Mouse (Mus musculus): ENCODE results near the gene Nudt22. TPM values are rescaled to one million over a fixed set of nuclear protein-coding genes. Genes with fewer than 3 reads are reported as not detected.

Nudt22 gene
- polyA plus RNA-seq, 1 experiment from 2014 or later = 24.6 TPM

DNA sequence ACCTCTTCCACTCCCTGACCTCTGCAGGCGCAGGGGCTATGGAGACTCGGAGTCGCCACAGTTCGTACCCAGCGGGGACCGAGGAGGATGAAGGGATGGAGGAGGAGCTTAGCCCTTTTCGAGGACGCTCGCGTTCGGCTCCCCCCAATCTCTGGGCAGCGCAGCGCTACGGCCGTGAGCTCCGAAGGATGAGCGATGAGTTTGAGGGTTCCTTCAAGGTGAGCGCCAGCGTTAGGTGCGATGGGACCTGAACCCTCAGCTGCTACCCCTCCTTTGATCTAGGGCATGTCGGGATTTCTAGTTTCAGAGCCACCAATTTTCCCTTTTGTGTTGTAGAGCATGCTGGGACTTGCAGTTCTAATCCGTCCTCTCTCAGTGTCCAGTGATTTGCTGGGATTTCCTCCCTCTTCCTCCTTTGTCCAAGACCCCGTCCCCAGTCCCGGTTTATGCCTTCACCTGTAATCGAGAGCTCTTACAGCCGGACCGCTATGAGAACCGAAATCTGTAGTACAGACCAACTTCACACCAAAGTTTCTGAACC lies 45.2 kb downstream of the Nudt22 start:
- H3K4me1 ChIP-seq (ENCODE audit: control insufficient read depth, insufficient read depth, low read length) = peaks cover 29% of the 10 kb centered on the region
- peak overlapping the region; percentile 96 for H3K27ac ChIP-seq (ENCODE audit: low read depth, low read length)
- H3K4me2 ChIP-seq = peak overlapping the region; percentile 94
- no peaks in the 10 kb centered on the region for H3K9me3 ChIP-seq (replicated peaks; ENCODE audit: control insufficient read depth, low read length)
- H3K9ac ChIP-seq (ENCODE audit: low read depth, low read length) = peak overlapping the region; percentile 83
- under 1% methylated on average over 28 of the region's 28 CpGs for WGBS (ENCODE audit: insufficient replicate concordance)
- H3K27me3 ChIP-seq (ENCODE audit: control insufficient read depth, insufficient read depth, low read length) = no peaks in the 10 kb centered on the region
- peak; percentile 5; the same call in 1 of the 2 replicates for ATAC-seq (replicated peaks; ENCODE audit: insufficient number of reproducible peaks, low FRiP score, low TSS enrichment)
- peak overlapping the region; percentile 70 for H3K4me3 ChIP-seq (ENCODE audit: low read depth, low read length)
- H3K36me3 ChIP-seq (ENCODE audit: control insufficient read depth, insufficient read depth, low read length) = 0 out of 2 replicates have a peak, but pooled peaks cover 7% of the 10 kb centered on the region

DNA sequence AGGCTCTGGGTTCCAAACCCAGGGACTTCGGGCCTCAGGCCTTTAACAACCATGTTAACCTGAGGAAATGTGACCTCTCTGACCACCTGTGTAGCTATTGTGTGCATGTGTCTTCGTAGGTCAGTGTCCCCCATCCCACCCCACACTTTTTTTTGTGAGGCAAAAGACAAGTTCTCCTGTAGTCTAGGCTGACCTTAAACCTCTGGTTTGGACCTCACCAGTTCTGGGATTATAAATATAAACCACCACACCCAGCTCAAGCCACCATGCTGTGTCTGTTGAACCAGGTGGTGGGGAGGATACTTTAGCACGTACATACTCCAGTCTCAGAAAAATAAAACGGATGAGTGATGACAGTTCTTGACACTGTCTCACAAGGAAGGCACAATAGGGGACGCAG lies 46.0 kb downstream of the Nudt22 start:
- Histone ChIP-seq H3K36me3 (ENCODE audit: control insufficient read depth, insufficient read depth, low read length) (0 out of 2 replicates have a peak, but pooled peaks cover 3% of the 10 kb centered on the region), H3K4me1 (ENCODE audit: control insufficient read depth, insufficient read depth, low read length) (peaks cover 22% of the 10 kb centered on the region), H3K4me3 (ENCODE audit: low read depth, low read length) (peak overlapping the region; percentile 70), H3K4me2 (peak overlapping the region; percentile 94), H3K27me3 (ENCODE audit: control insufficient read depth, insufficient read depth, low read length) (no peaks in the 10 kb centered on the region), H3K9me3 (replicated peaks; ENCODE audit: control insufficient read depth, low read length) (no peaks in the 10 kb centered on the region), H3K27ac (ENCODE audit: low read depth, low read length) (peak overlapping the region; percentile 96; the same call in 1 of the 2 replicates), H3K9ac (ENCODE audit: low read depth, low read length) (peak overlapping the region; percentile 83; the same call in 1 of the 2 replicates)
- 58% methylated on average over 5 of the region's 5 CpGs for WGBS (ENCODE audit: insufficient replicate concordance)
- no peak for ATAC-seq (replicated peaks; ENCODE audit: insufficient number of reproducible peaks, low FRiP score, low TSS enrichment)

DNA sequence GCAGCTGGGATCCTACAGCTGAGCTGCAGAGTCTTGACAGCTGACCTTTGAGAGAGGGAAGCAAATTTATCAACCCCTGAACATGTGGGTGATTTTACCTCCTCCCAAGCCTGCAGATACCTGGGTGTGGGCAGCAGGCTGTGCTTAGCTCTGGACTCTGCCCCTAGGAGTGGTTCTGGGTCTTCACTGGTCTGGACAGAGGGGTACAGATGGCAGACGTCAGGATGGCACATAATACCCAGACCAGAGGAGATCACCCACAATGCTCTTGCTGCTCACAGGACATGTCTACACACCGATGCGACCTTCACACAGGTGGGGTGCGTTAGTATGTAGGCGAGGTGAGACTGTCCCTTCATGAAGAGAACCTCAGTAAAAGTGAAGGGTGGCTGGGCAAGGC lies 46.4 kb downstream of the Nudt22 start:
- H3K4me1 ChIP-seq (ENCODE audit: control insufficient read depth, insufficient read depth, low read length) = peaks cover 20% of the 10 kb centered on the region
- no peaks in the 10 kb centered on the region for H3K27me3 ChIP-seq (ENCODE audit: control insufficient read depth, insufficient read depth, low read length)
- H3K4me3 ChIP-seq (ENCODE audit: low read depth, low read length) = no peak overlapping the region
- 0 out of 2 replicates have a peak overlapping the region, but pooled peaks have one; percentile 12 for H3K9ac ChIP-seq (ENCODE audit: low read depth, low read length)
- no peaks in the 10 kb centered on the region for H3K36me3 ChIP-seq (ENCODE audit: control insufficient read depth, insufficient read depth, low read length)
- no peak for ATAC-seq (replicated peaks; ENCODE audit: insufficient number of reproducible peaks, low FRiP score, low TSS enrichment)
- no peaks in the 10 kb centered on the region for H3K9me3 ChIP-seq (replicated peaks; ENCODE audit: control insufficient read depth, low read length)
- WGBS (ENCODE audit: insufficient replicate concordance) = 85% methylated on average over 5 of the region's 5 CpGs
- H3K27ac ChIP-seq (ENCODE audit: low read depth, low read length) = no peak overlapping the region
- no peak overlapping the region for H3K4me2 ChIP-seq

DNA sequence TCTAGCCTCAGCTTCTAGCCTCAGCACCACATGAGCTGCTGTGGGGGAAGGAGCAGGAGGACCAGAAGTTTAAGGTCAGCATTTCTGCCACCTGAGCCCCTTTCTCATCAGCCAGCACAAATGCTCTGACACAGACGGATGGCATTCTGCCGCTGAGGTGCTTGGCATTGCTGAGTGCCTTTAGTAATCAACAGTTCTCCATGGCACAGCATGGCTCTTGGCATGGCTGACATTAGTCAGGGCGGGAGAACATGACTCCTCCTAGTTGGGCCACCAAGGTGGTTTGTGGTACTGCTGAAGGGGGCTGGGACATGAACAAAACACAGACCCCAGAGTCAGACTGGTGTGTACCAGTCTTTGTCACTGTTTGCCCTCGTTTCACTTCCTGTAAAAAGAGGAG lies 47.7 kb downstream of the Nudt22 start:
- H3K9ac ChIP-seq (ENCODE audit: low read depth, low read length) = no peak overlapping the region
- 81% methylated on average over 4 of the region's 4 CpGs for WGBS (ENCODE audit: insufficient replicate concordance)
- H3K4me3 ChIP-seq (ENCODE audit: low read depth, low read length) = no peak overlapping the region
- no peak for ATAC-seq (replicated peaks; ENCODE audit: insufficient number of reproducible peaks, low FRiP score, low TSS enrichment)
- no peak overlapping the region for H3K27ac ChIP-seq (ENCODE audit: low read depth, low read length)
- H3K4me2 ChIP-seq = no peak overlapping the region
- H3K36me3 ChIP-seq (ENCODE audit: control insufficient read depth, insufficient read depth, low read length) = no peaks in the 10 kb centered on the region
- H3K4me1 ChIP-seq (ENCODE audit: control insufficient read depth, insufficient read depth, low read length) = peaks cover 19% of the 10 kb centered on the region
- H3K27me3 ChIP-seq (ENCODE audit: control insufficient read depth, insufficient read depth, low read length) = no peaks in the 10 kb centered on the region
- H3K9me3 ChIP-seq (replicated peaks; ENCODE audit: control insufficient read depth, low read length) = no peaks in the 10 kb centered on the region

DNA sequence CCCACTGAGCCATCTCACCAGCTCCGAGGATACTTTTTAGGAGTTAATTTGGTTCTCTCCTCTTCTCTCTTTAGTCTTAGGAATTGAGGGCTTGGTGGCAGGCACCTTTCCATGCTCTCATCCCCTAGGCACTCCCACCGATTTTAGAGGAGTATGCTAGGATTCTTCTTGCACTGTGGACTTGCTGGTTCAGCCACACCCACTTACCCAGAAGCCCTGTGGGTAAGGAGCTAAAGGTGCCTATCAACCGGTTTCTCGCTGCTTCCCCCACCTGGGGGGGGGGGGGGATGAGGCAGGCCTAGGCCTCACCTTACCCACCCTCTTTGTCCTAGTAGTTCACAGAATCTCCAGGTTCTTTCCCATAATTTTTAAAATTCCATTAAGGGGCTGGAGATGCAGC lies 48.2 kb downstream of the Nudt22 start:
- Histone ChIP-seq H3K36me3 (ENCODE audit: control insufficient read depth, insufficient read depth, low read length) (no peaks in the 10 kb centered on the region), H3K4me3 (ENCODE audit: low read depth, low read length) (no peak overlapping the region), H3K4me2 (no peak overlapping the region), H3K27ac (ENCODE audit: low read depth, low read length) (no peak overlapping the region), H3K9me3 (replicated peaks; ENCODE audit: control insufficient read depth, low read length) (no peaks in the 10 kb centered on the region), H3K9ac (ENCODE audit: low read depth, low read length) (no peak overlapping the region), H3K4me1 (ENCODE audit: control insufficient read depth, insufficient read depth, low read length) (peaks cover 19% of the 10 kb centered on the region), H3K27me3 (ENCODE audit: control insufficient read depth, insufficient read depth, low read length) (no peaks in the 10 kb centered on the region)
- ATAC-seq (replicated peaks; ENCODE audit: insufficient number of reproducible peaks, low FRiP score, low TSS enrichment) = no peak
- WGBS (ENCODE audit: insufficient replicate concordance) = 60% methylated on average over 4 of the region's 4 CpGs

DNA sequence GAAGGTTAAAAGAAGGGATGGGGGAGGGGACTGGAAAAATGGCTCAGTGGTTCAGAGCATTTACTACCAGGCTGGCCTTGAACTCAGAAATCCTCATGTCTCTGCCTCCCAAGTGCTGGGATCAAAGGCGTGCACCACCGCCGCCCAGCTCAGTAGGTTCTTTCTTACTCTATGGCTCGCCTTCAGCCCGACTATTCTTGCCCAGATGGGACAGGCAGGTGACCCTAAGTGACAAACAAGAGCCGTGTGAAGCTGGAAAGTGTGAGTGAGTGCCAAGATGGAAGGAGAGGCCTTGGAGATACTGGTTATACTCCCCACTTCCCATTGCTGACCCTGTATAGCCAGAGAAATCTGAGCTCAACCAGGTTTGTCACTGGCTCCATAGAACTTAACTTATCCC lies 52.2 kb downstream of the Nudt22 start:
- peaks cover 18% of the 10 kb centered on the region for H3K4me1 ChIP-seq (ENCODE audit: control insufficient read depth, insufficient read depth, low read length)
- no peaks in the 10 kb centered on the region for H3K9me3 ChIP-seq (replicated peaks; ENCODE audit: control insufficient read depth, low read length)
- no peak overlapping the region for H3K4me2 ChIP-seq
- H3K4me3 ChIP-seq (ENCODE audit: low read depth, low read length) = no peak overlapping the region
- H3K9ac ChIP-seq (ENCODE audit: low read depth, low read length) = no peak overlapping the region
- H3K36me3 ChIP-seq (ENCODE audit: control insufficient read depth, insufficient read depth, low read length) = no peaks in the 10 kb centered on the region
- H3K27me3 ChIP-seq (ENCODE audit: control insufficient read depth, insufficient read depth, low read length) = no peaks in the 10 kb centered on the region
- H3K27ac ChIP-seq (ENCODE audit: low read depth, low read length) = no peak overlapping the region
- no peak for ATAC-seq (replicated peaks; ENCODE audit: insufficient number of reproducible peaks, low FRiP score, low TSS enrichment)
- WGBS (ENCODE audit: insufficient replicate concordance) = 85% methylated on average over 6 of the region's 6 CpGs

Other genes starting within 250 kb of the Nudt22 start
- gene Rps6ka4, start 155.5 kb downstream of the Nudt22 start, polyA plus RNA-seq (2014; fragmentation: Nextera tagmentation; extraction: Ambion mirVana) = 11.1 and 11.7 TPM in 2 replicates
- 0.15 and 0.84 TPM in 2 replicates for gene Ccdc88b, start 137.9 kb downstream of the Nudt22 start, polyA plus RNA-seq (2014; fragmentation: Nextera tagmentation; extraction: Ambion mirVana)
- gene Trmt112, start 86.4 kb downstream of the Nudt22 start, polyA plus RNA-seq (2014; fragmentation: Nextera tagmentation; extraction: Ambion mirVana) = 91.5 and 97.8 TPM in 2 replicates
- gene Prdx5, start 86.0 kb downstream of the Nudt22 start, polyA plus RNA-seq (2014; fragmentation: Nextera tagmentation; extraction: Ambion mirVana) = 143 and 150 TPM in 2 replicates
- 9.0 and 10.5 TPM in 2 replicates for gene Esrra, start 74.3 kb downstream of the Nudt22 start, polyA plus RNA-seq (2014; fragmentation: Nextera tagmentation; extraction: Ambion mirVana)
- gene Catsperz, start 70.7 kb downstream of the Nudt22 start, polyA plus RNA-seq (2014; fragmentation: Nextera tagmentation; extraction: Ambion mirVana) = 1.9 and 3.9 TPM in 2 replicates
- gene Kcnk4, start 61.6 kb downstream of the Nudt22 start, polyA plus RNA-seq (2014; fragmentation: Nextera tagmentation; extraction: Ambion mirVana) = 0.17 and 0.46 TPM in 2 replicates
- 54.9 and 55.7 TPM in 2 replicates for gene Bad, start 54.3 kb downstream of the Nudt22 start, polyA plus RNA-seq (2014; fragmentation: Nextera tagmentation; extraction: Ambion mirVana)
- 22.4 and 23.7 TPM in 2 replicates for gene Gpr137, start 53.6 kb downstream of the Nudt22 start, polyA plus RNA-seq (2014; fragmentation: Nextera tagmentation; extraction: Ambion mirVana)
- 162 and 177 TPM in 2 replicates for gene Ppp1r14b, start 21.1 kb downstream of the Nudt22 start, polyA plus RNA-seq (2014; fragmentation: Nextera tagmentation; extraction: Ambion mirVana)
- gene Plcb3, start 19.6 kb downstream of the Nudt22 start, polyA plus RNA-seq (2014; fragmentation: Nextera tagmentation; extraction: Ambion mirVana) = 17.2 and 20.1 TPM in 2 replicates
- 84.5 and 88.4 TPM in 2 replicates for gene Fkbp2, start 15.6 kb downstream of the Nudt22 start, polyA plus RNA-seq (2014; fragmentation: Nextera tagmentation; extraction: Ambion mirVana)
- gene Vegfb, start 8.5 kb downstream of the Nudt22 start, polyA plus RNA-seq (2014; fragmentation: Nextera tagmentation; extraction: Ambion mirVana) = 76.9 and 79.1 TPM in 2 replicates
- 26.3 and 28.5 TPM in 2 replicates for gene Dnajc4, start 3.5 kb downstream of the Nudt22 start, polyA plus RNA-seq (2014; fragmentation: Nextera tagmentation; extraction: Ambion mirVana)
- 13.4 and 14.7 TPM in 2 replicates for gene Trpt1, start within 50 bp of the Nudt22 start, polyA plus RNA-seq (2014; fragmentation: Nextera tagmentation; extraction: Ambion mirVana)
- gene Fermt3, start 23.4 kb upstream of the Nudt22 start, polyA plus RNA-seq (2014; fragmentation: Nextera tagmentation; extraction: Ambion mirVana) = 11.5 and 11.9 TPM in 2 replicates
- gene Stip1, start 43.9 kb upstream of the Nudt22 start, polyA plus RNA-seq (2014; fragmentation: Nextera tagmentation; extraction: Ambion mirVana) = 266 and 283 TPM in 2 replicates
- 13.3 and 16.7 TPM in 2 replicates for gene Macrod1, start 60.7 kb upstream of the Nudt22 start, polyA plus RNA-seq (2014; fragmentation: Nextera tagmentation; extraction: Ambion mirVana)
- gene Flrt1, start 109.6 kb upstream of the Nudt22 start, polyA plus RNA-seq (2014; fragmentation: Nextera tagmentation; extraction: Ambion mirVana) = 0.79 and 0.97 TPM in 2 replicates
- gene Otub1, start 210.2 kb upstream of the Nudt22 start, polyA plus RNA-seq (2014; fragmentation: Nextera tagmentation; extraction: Ambion mirVana) = 172 and 186 TPM in 2 replicates
- gene Cox8a, start 221.5 kb upstream of the Nudt22 start, polyA plus RNA-seq (2014; fragmentation: Nextera tagmentation; extraction: Ambion mirVana) = 1,752 and 1,771 TPM in 2 replicates
- 62.1 and 68.6 TPM in 2 replicates for gene Naa40, start 245.1 kb upstream of the Nudt22 start, polyA plus RNA-seq (2014; fragmentation: Nextera tagmentation; extraction: Ambion mirVana)

All from heart, embryonic 11.5 days (tissue).